Mouse (Mus musculus) right cerebral cortex, postnatal 25 days (tissue): Measurements from ENCODE around the gene Dock7.
A peak's percentile ranks its signal among the peaks of the same experiment; 100 is the strongest.
"Not testable (repeated sequence)": the region's sequence is repeated elsewhere in the genome, so short reads cannot be mapped to it uniquely, and the experiment has no call there.

Source experiments
- DNase-seq: peaks from one replicate; pipeline ENCODE4 v3.0.0; 2022

Dock7 gene

GRCm38 (mm10) chr4:99005574-99005973, 115.1 kb downstream of the Dock7 start:
- no peak for DNase-seq

- no peak for DNase-seq
Measured at GRCm38 (mm10) chr4:98993491-98993890, 127.2 kb downstream of the Dock7 start.

GRCm38 (mm10) chr4:98984701-98985100, 136.0 kb downstream of the Dock7 start:
- no peak for DNase-seq

- DNase-seq: not testable (repeated sequence)
Measured at GRCm38 (mm10) chr4:98979976-98980375, 140.7 kb downstream of the Dock7 start.

DNA sequence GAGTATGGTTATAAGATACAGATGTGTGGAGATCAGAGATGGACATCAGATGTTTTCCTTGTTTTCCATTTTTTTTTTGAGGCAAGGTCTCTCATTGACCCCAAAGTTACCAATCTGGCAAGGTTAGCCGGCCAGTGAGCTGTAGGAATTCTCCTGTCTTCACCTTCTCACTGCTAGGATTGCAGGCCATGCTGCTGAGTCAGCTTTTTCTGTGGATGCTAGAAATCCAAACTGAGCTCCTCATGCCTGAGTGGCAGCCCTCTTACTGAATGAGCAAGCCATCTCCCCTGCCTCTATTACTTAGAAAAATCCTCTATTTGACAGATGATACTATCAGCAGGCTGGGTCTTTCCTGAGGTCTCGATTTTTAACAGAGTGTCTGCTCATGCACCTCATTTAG, 142.0 kb downstream of the Dock7 start:
- DNase-seq: no peak

DNA sequence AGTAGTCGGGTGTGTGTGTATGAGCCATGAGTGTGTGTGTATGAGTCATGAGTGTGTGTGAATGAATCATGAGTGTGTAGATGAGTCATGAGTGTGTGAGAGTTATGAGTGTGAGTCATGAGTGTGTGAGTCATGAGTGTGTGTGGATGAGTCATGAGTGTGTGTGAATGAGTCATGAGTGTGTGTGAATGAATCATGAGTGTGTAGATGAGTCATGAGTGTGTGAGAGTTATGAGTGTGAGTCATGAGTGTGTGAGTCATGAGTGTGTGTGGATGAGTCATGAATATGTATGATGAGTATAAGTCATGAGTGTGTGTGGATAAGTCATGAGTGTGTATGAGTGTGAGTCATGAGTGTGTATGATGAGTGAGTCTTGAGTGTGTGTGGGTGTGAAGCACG, 142.4 kb downstream of the Dock7 start:
- not testable (repeated sequence) for DNase-seq

DNA sequence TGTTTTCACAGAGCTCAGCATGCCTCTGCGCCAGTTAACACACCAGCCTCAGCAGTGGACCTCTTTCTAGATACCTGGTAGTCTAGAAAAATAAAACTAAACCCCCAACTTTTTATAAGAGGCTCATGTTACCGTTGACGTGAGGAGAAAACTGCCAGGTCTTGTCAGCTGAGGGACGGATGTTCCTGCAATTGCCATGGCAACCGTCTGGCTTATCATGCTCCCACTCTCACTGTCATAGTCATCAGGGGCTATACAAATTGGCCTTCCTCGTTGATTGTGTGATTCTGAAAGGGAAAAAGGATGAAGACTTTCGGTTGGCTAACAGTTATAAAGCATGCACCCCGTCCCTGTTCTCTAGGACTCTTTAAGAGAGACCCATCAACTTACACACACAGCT, 145.0 kb downstream of the Dock7 start:
- DNase-seq: no peak

- no peak for DNase-seq
Measured at GRCm38 (mm10) chr4:98969946-98970345, 150.8 kb downstream of the Dock7 start.

- no peak for DNase-seq
Measured at GRCm38 (mm10) chr4:98960243-98960642, 160.5 kb downstream of the Dock7 start.

- no peak for DNase-seq
Measured at GRCm38 (mm10) chr4:98955986-98956385, 164.7 kb downstream of the Dock7 start.

- no peak for DNase-seq
Measured at GRCm38 (mm10) chr4:98950563-98950962, 170.2 kb downstream of the Dock7 start.

- DNase-seq: not testable (repeated sequence)
Measured at GRCm38 (mm10) chr4:98938210-98938609, 182.5 kb downstream of the Dock7 start.

DNA sequence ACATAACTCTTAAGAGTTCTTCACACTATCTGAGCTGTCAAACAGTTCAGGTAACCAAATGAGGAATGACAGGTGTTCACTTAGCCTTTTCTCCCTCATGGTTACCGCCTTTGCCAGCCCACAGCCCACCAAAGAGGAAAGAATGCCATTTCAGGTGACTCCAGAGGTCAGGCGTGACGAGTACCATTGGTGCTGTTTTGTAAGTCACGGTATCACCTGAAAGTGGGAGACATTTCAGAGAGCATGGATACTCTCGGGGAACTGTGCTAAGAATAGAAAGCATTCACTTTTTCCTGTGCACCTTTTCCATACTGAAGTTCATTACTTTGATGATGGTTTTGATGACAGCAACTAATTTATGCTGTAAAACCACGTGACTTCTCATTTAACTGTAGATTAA, 184.7 kb downstream of the Dock7 start:
- no peak for DNase-seq

DNA sequence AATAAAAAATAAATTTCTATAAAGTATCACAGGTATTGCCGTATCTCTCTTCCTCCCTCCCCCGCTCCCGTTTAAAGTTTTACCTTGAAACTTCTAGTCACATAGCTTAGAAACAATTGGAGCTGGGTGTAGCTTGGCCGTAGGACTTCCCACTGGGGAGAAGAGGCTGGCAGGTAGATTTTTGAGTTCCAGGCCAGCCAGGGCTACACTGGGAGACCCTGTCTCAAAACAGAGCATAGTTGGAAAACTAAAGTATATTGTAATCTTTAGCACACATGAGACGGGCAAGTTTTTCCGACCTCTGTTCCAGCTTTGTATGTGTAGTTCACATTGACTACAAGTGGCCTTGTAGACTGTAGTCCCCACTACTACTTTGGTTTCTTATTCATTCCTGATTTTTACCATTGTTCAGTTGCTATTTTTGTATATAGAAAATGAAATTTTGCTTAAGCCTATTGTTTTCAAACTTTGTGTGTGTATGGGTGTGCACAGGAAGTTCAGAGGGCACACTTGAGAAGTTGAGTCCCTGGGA, 195.4 kb downstream of the Dock7 start:
- no peak for DNase-seq

DNA sequence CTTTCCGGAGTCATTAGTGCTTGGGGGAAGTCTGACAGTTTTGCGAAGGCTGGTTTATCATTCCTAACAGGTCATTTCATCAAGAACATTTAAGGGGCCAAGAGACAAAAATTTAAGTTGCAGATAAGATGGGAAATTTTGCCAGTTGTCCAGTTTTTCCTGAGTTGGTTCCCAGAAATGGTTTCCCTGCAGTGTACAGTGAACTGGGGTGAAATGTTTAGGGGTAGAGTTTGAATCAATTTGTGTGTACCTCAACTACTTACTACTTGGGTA, 195.9 kb downstream of the Dock7 start:
- no peak for DNase-seq

GRCm38 (mm10) chr4:98924071-98924905, 196.4 kb downstream of the Dock7 start:
- no peak for DNase-seq

DNA sequence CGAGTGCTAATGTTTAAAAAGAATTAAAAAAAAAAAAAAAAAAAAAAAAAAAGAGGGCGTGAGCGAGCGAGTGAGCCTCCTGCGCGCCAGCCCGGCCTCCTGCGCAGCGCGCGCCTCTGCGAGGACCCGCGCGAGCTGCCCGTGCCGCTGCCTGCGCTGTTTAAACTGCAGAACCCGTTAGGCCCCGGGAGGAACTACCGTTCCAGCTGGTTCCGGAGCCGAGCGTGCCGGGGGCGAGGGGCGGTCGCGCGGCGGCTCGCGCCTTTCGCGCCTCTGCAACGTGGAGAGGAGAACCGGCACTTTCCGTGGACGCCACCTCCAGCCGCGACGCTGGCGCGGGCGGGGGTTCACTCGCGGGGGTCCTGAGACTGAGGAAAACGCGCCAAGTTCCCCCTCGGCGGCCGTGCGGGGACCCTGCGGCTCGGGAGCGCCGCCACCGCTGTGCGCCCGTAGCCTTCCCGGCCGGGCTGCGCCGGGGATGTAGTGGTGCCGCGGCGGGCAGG, 197.1 kb downstream of the Dock7 start, which contains the start of gene Usp1:
Gene Usp1, plus strand, starts transcription at position 243 of the 503 bp plus-strand sequence.
- DNase-seq: peak; percentile 88

DNA sequence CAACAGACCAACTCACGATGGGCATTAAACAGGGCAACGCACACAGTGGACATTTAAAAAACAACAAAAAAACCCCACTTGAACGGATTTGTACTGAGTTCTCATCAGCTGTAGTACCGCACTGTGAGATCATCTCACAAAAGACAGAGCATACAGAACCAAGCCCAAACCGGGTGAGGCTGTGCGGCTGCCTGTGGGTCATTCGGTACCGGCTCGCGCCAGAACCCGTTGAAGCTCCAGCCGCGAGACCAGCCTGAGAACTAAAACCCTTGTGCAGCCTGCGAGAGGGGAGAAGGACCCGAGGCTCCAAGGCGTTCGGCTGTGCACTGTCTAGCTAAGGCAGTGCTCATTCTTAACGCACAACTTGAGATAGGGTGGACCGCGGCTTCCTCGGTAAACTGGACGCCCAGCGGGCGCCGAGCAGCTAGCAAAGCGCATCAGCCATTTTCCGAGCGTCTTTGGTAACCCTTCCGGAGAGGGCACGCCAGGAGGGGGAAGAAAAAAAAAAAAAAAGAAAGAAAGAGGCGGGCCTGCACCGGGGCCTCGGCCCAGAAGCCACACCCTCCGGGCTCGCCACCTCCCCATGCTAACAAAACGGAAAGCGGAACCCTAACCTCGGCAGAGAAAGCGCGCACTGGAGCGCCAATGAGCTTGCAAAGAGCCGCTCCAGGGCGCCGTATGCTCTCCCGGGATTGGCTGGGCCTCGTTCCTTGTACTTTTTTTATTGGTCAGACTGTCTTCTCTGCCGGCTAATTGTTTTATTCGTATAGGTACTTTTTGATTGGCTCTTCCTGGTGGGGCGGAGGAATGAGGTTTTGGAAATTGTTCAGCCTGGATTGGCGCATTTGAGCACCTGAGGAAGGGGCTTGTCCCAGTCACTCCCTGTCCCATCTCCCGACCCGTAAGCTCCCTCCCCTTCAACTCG, 197.8 kb downstream of the Dock7 start:
- peak; percentile 96 for DNase-seq

- DNase-seq: no peak
Measured at GRCm38 (mm10) chr4:98922061-98922642, 198.6 kb downstream of the Dock7 start.

- no peak for DNase-seq
Measured at GRCm38 (mm10) chr4:98920896-98921295, 199.8 kb downstream of the Dock7 start.

- no peak for DNase-seq
Measured at GRCm38 (mm10) chr4:98918204-98918603, 202.5 kb downstream of the Dock7 start.

DNA sequence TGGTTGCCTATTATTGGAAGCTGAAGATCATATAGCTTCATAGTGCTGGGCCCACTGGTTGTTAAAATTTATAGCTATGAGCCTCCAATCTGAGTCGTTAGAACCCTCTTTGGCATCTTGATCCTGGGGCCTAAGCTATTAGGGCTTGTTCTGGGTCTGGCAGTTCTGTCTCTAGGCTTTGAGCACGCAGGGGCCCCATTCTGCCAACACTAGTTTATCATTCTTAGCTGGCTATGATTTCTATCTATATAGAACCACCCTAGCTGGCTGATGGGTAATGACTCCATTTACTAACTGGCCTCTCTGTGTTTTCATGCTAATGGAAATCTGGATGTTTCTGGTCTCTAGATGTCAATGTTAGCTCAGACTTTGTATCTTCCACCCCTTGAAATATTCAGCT, 203.0 kb downstream of the Dock7 start:
- DNase-seq: no peak

DNA sequence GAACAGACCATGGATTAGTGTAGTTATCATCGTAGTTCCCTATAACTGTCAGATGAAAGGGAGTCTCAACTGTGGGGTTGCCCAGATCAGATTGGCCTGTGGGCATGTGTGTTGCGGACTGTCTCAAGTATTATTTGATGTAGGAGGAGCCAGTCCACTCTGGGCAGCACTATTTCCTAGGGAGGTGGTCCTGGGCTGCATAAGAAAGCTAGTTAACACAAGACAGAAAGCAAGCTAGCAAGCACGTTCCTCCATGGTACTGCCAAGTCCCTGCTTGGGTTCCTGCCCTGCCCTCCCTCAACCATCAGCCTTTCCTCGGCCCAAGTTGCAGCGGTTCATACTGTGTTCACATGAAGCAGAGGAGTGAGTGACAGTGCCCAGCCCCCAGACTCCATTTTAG, 210.5 kb downstream of the Dock7 start:
- DNase-seq: no peak
